Mouse (Mus musculus) adrenal gland, postnatal 36 days (tissue): ENCODE measurements at regions not wholly inside any gene's neighbourhood (a gene's known extent, or its start where the extent isn't known, plus 50 kb on each side); places are given as distances from the start of the nearest gene placed in this dataset.

Experiments used
- DNase-seq, 2 experiments: peaks; one replicate each; pipeline ENCODE4 v3.0.0; 2021; ENCODE audit warnings: mixed read lengths in 1 of 2

GRCm38 (mm10) chr2:108904121-108904733 is 376.3 kb upstream of the Kif18a start:
- no peak for DNase-seq

GRCm38 (mm10) chr2:108913555-108913954 is 367.0 kb upstream of the Kif18a start:
- DNase-seq, result no peak

- DNase-seq, result no peak
Observed at GRCm38 (mm10) chr2:108913967-108914366, 366.6 kb upstream of the Kif18a start.

- DNase-seq, result no peak
Observed at GRCm38 (mm10) chr2:108919500-108920045, 361.0 kb upstream of the Kif18a start.

- no peak for DNase-seq
Observed at GRCm38 (mm10) chr2:108920111-108920510, 360.4 kb upstream of the Kif18a start.

GRCm38 (mm10) chr2:108935981-108936762 is 344.4 kb upstream of the Kif18a start:
- no peak for DNase-seq

- no peak for DNase-seq
Observed at GRCm38 (mm10) chr2:108980921-108981320, 299.6 kb upstream of the Kif18a start.

GRCm38 (mm10) chr2:109016223-109016622 is 264.3 kb upstream of the Kif18a start:
- DNase-seq, result no peak

GRCm38 (mm10) chr2:109017018-109017707 is 263.4 kb upstream of the Kif18a start:
- DNase-seq, result no peak

- no peak for DNase-seq
Observed at GRCm38 (mm10) chr2:109038131-109038695, 242.3 kb upstream of the Kif18a start.
